Mouse (Mus musculus): ENCODE data around the gene Vps37c. TPM values are rescaled to one million over a fixed set of nuclear protein-coding genes. Genes with fewer than 3 reads are reported as not detected.
A peak's percentile ranks its signal among the peaks of the same experiment; 100 is the strongest.

The Vps37c gene
- polyA plus RNA-seq, 1 experiment: 30.0 TPM

DNA sequence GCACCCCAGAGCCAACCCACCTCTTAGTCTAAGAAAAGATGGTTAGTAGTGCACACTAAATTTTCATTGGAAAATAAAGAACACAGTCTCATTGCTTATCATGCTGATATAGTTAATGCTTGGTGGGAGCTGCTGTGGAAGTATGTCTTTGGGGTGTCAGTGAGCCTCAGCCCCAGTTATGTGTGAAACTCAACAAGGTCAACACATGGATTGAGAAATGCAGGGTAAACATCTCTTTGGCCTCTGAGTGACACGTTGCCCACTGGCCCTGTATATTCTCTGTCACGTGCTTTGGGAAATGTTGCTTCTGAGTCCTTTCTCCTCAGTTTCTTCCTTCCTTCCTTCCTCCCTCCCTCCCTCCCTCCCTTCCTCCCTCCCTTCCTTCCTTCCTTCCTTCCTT is 30.1 kb upstream of the Vps37c start:
- Histone ChIP-seq H3K27ac (ENCODE audit: insufficient read depth, low read depth, low read length) (no peak overlapping the region), H3K27me3 (replicated peaks; ENCODE audit: control insufficient read depth, insufficient read depth, low read length) (no peaks in the 10 kb centered on the region), H3K4me1 (ENCODE audit: control insufficient read depth, insufficient read depth, low read length) (no peaks in the 10 kb centered on the region), H3K4me3 (ENCODE audit: insufficient read depth, low read depth, low read length) (no peak overlapping the region), H3K36me3 (ENCODE audit: control insufficient read depth, insufficient read depth, low read length) (no peaks in the 10 kb centered on the region)
- DNase-seq: no peak
- TF ChIP-seq CTCF (conservative IDR thresholded peaks at IDR 0.05; ENCODE audit: insufficient read depth, insufficient read length, low read depth, low read length): no peak
- TF ChIP-seq POLR2A (IDR thresholded peaks at IDR 0.05; ENCODE audit: low read depth, low read length): no peak
- 59% methylated on average over 2 of the region's 2 CpGs for WGBS

DNA sequence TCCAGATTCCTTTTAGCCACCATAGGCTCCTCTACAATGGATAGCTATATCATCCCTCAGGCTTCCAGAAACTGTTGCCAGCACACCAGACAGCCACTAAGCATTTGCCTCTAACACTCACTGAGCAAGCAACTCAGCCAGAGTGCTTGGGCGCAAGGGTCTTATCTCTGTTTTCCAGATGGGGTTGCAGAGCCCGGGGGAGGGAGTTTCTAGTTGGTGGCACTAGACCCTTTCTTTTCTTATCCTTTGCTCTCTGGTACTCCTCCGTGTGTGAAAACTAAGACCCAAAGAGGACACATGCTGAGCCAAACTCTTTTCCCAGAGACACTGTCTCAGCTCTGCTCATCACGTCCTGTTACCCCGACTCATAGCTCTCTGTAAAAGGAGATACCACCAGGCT is 27.2 kb upstream of the Vps37c start:
- WGBS: 83% methylated on average over 5 of the region's 5 CpGs
- DNase-seq: no peak
- Histone ChIP-seq H3K27ac (ENCODE audit: insufficient read depth, low read depth, low read length) (no peak overlapping the region), H3K27me3 (replicated peaks; ENCODE audit: control insufficient read depth, insufficient read depth, low read length) (no peaks in the 10 kb centered on the region), H3K36me3 (ENCODE audit: control insufficient read depth, insufficient read depth, low read length) (no peaks in the 10 kb centered on the region), H3K4me3 (ENCODE audit: insufficient read depth, low read depth, low read length) (no peak overlapping the region), H3K4me1 (ENCODE audit: control insufficient read depth, insufficient read depth, low read length) (no peaks in the 10 kb centered on the region)
- no peak for TF ChIP-seq CTCF (conservative IDR thresholded peaks at IDR 0.05; ENCODE audit: insufficient read depth, insufficient read length, low read depth, low read length)
- no peak for TF ChIP-seq POLR2A (IDR thresholded peaks at IDR 0.05; ENCODE audit: low read depth, low read length)

DNA sequence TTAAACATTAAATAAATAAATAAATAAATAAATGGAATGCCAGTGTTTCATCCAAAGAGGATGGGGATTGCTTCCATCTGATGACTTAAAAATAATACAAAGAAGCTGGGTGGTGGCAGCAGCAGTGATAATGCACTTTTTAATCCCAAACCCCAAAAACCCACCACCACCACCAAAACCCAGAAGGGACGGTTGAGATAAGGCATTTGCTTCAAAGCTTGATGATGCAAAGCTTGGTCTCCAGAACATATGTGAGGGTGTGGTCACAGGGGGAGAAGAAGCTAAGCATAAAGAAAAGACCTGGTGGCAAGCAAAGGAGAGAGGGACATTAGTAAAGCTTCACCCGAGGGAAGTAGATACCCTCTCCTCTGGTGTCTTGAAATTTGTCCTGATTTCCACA is 26.6 kb upstream of the Vps37c start:
- Histone ChIP-seq H3K27me3 (replicated peaks; ENCODE audit: control insufficient read depth, insufficient read depth, low read length) (no peaks in the 10 kb centered on the region), H3K4me3 (ENCODE audit: insufficient read depth, low read depth, low read length) (no peak overlapping the region), H3K27ac (ENCODE audit: insufficient read depth, low read depth, low read length) (no peak overlapping the region), H3K4me1 (ENCODE audit: control insufficient read depth, insufficient read depth, low read length) (no peaks in the 10 kb centered on the region), H3K36me3 (ENCODE audit: control insufficient read depth, insufficient read depth, low read length) (no peaks in the 10 kb centered on the region)
- 92% methylated on average over 2 of the region's 2 CpGs for WGBS
- TF ChIP-seq POLR2A (IDR thresholded peaks at IDR 0.05; ENCODE audit: low read depth, low read length): no peak
- TF ChIP-seq CTCF (conservative IDR thresholded peaks at IDR 0.05; ENCODE audit: insufficient read depth, insufficient read length, low read depth, low read length): no peak
- no peak for DNase-seq

DNA sequence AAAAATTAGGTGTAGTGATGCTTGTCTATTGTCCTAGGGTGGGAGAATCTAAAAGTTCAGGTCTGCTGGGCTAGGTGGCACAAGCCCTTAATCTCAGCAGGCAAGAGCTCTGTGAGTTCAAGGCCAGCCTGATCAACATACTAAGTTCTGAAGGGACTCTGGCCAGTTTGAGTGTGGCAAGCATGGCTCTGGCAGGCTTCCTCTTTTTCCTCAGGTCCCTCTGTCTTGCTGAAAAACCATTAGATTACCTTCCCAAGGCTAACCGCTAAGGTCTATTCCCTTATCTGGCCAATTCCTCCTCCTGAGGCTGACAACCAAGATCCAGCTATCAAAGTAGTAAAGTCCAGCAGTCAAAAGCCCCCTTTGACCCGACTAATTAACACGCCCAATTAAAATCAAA is 25.9 kb upstream of the Vps37c start:
- no peak overlapping the region for H3K27ac ChIP-seq (ENCODE audit: insufficient read depth, low read depth, low read length)
- no peak overlapping the region for H3K4me3 ChIP-seq (ENCODE audit: insufficient read depth, low read depth, low read length)
- 46% methylated on average over 3 of the region's 3 CpGs for WGBS
- H3K27me3 ChIP-seq (replicated peaks; ENCODE audit: control insufficient read depth, insufficient read depth, low read length): no peaks in the 10 kb centered on the region
- TF ChIP-seq POLR2A (IDR thresholded peaks at IDR 0.05; ENCODE audit: low read depth, low read length) (no peak), CTCF (conservative IDR thresholded peaks at IDR 0.05; ENCODE audit: insufficient read depth, insufficient read length, low read depth, low read length) (no peak)
- no peak for DNase-seq
- no peaks in the 10 kb centered on the region for H3K36me3 ChIP-seq (ENCODE audit: control insufficient read depth, insufficient read depth, low read length)
- no peaks in the 10 kb centered on the region for H3K4me1 ChIP-seq (ENCODE audit: control insufficient read depth, insufficient read depth, low read length)

DNA sequence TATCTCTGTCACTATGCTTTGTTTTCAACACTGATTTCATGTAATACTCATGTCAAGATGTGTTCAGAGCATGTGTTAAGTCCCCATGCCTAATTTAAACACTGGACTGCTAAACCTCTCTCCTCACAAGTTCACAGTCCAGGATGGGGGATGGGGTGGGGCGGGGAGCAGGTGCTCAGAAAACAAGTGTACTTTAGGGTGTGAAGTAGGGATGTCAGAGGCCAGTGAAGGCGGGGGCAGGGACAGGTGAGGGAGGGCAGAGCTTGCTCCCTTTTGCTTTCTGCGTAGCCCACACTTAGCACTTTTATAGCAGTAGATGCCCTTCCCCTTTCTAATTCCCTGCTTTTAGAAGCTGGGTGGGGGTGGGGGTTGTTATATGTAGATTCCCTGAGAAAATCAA is 23.4 kb upstream of the Vps37c start:
- no peak for DNase-seq
- H3K36me3 ChIP-seq (ENCODE audit: control insufficient read depth, insufficient read depth, low read length): no peaks in the 10 kb centered on the region
- no peak overlapping the region for H3K27ac ChIP-seq (ENCODE audit: insufficient read depth, low read depth, low read length)
- 54% methylated on average over 3 of the region's 3 CpGs for WGBS
- no peak for TF ChIP-seq CTCF (conservative IDR thresholded peaks at IDR 0.05; ENCODE audit: insufficient read depth, insufficient read length, low read depth, low read length)
- TF ChIP-seq POLR2A (IDR thresholded peaks at IDR 0.05; ENCODE audit: low read depth, low read length): no peak
- no peaks in the 10 kb centered on the region for H3K4me1 ChIP-seq (ENCODE audit: control insufficient read depth, insufficient read depth, low read length)
- no peaks in the 10 kb centered on the region for H3K27me3 ChIP-seq (replicated peaks; ENCODE audit: control insufficient read depth, insufficient read depth, low read length)
- no peak overlapping the region for H3K4me3 ChIP-seq (ENCODE audit: insufficient read depth, low read depth, low read length)

DNA sequence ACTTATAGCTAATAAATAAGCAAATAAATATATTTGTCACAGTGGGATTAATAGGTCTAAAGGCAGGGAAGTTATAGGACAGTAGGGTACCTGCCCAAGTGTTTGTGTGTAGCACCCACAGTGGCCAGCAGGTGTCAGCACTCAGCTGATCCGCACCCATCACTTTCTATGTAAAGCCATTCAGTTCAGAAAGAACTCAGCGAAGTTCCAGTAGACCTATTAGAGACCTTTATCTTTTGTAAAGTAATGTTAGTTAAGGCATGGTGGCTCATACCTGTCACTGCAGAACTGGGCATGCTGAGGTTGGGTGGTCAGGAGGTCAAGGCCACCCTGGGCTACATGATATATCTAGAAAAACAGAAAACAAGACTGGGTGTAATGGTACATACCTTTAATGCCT is 23.0 kb upstream of the Vps37c start:
- peak; percentile 61 for DNase-seq
- Histone ChIP-seq H3K4me1 (ENCODE audit: control insufficient read depth, insufficient read depth, low read length) (no peaks in the 10 kb centered on the region), H3K4me3 (ENCODE audit: insufficient read depth, low read depth, low read length) (no peak overlapping the region), H3K27ac (ENCODE audit: insufficient read depth, low read depth, low read length) (no peak overlapping the region), H3K27me3 (replicated peaks; ENCODE audit: control insufficient read depth, insufficient read depth, low read length) (no peaks in the 10 kb centered on the region), H3K36me3 (ENCODE audit: control insufficient read depth, insufficient read depth, low read length) (no peaks in the 10 kb centered on the region)
- TF ChIP-seq CTCF (conservative IDR thresholded peaks at IDR 0.05; ENCODE audit: insufficient read depth, insufficient read length, low read depth, low read length) (peak; percentile 83), POLR2A (IDR thresholded peaks at IDR 0.05; ENCODE audit: low read depth, low read length) (no peak)
- WGBS: 10% methylated on average over 2 of the region's 2 CpGs

DNA sequence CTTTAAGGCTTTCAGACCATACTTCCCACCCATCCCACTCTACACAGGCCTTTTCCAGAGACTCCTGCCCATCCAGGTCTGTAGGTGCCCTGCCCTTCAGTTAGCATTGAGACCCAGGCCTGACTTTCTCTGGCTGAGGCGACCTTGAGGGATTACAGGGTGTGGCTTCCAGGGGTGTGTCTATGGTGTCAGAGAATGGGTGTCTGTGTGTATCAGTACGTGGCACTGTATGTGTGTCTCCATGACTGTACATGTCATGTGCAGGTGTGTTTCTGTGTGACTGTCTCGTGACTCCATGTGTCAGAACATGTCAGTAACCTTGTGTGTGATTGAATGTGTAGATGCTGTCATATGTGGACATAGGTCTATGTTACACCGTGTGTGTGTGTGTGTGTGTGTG is 17.2 kb upstream of the Vps37c start:
- no peaks in the 10 kb centered on the region for H3K4me1 ChIP-seq (ENCODE audit: control insufficient read depth, insufficient read depth, low read length)
- no peaks in the 10 kb centered on the region for H3K27me3 ChIP-seq (replicated peaks; ENCODE audit: control insufficient read depth, insufficient read depth, low read length)
- no peak overlapping the region for H3K27ac ChIP-seq (ENCODE audit: insufficient read depth, low read depth, low read length)
- H3K4me3 ChIP-seq (ENCODE audit: insufficient read depth, low read depth, low read length): no peak overlapping the region
- TF ChIP-seq CTCF (conservative IDR thresholded peaks at IDR 0.05; ENCODE audit: insufficient read depth, insufficient read length, low read depth, low read length) (no peak), POLR2A (IDR thresholded peaks at IDR 0.05; ENCODE audit: low read depth, low read length) (no peak)
- DNase-seq: no peak
- 88% methylated on average over 4 of the region's 4 CpGs for WGBS
- H3K36me3 ChIP-seq (ENCODE audit: control insufficient read depth, insufficient read depth, low read length): no peaks in the 10 kb centered on the region
